Mouse (Mus musculus) CD8-positive naive resting alpha-beta T cell, adult 2 months (primary cell): ENCODE measurements around the gene Wdr43.
A peak's percentile ranks its signal among the peaks of the same experiment; 100 is the strongest.
"Not testable (repeated sequence)": the region's sequence is repeated elsewhere in the genome, so short reads cannot be mapped to it uniquely, and the experiment has no call there.

Experiments used
- DNase-seq, 2 experiments: peaks; one replicate each; pipeline ENCODE4 v3.0.0; 2022; ENCODE audit warnings: low read depth in 2 of 2, low spot score in 2 of 2

Wdr43 gene

DNA sequence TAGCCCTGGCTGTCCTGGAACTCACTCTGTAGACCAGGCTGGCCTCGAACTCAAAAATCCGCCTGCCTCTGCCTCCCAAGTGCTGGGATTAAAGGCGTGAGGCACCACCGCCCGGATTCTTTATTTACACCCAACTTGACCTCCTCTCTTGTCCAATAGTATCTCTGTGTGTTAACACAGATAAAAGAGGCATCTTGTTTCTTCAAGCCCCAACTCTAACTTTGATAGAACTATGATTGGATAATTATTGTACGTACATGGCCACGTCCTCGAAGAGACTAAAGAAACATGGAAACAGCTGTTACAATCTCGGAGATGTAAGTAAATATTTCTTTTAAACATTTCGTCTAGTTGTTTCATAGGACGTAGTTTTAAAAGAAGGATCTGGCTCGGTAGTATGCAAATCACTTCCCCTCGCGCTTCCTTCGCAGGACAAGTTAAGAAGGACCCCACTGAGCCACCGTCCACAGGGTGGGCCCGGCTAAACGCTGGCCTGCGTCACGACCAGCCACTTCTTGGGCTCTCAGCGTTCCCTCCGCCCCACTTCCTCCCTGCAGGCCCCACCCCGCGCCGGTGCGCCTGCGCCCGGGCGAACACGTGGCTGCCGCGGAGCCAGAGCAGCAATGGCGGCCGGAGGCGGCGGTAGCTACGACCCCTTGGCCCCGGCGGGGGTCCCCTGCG lies at the start of gene Wdr43:
Gene Wdr43 (plus strand): TSS at position 258 of the 681 bp plus-strand sequence.
- peak; percentile 95 to 96 for DNase-seq

DNA sequence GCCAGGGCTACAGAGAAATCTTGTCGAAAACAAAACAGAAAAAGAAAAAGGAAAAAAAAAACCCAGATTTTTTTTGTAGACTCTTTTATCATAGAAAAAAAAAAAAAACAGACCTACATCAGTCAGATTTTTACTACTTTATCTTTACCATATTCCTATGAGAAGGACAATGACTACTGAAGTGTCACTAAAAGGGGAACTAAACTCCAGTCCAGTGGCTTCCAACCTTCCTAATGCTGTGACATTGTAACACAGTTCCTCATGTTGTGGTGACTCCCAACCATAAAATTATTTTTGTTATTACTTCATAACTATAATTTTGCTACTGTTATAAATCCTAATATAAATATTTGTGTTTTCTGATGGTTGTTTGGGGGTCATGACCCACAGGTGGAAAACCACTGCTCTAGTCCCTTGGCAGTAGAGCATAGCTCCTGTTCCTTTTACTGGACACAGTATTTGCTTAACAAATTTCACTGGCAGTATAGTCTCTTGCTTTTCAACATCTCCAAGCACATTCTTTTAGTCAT lies 36.5 kb upstream of the Wdr43 start:
- no peak for DNase-seq

DNA sequence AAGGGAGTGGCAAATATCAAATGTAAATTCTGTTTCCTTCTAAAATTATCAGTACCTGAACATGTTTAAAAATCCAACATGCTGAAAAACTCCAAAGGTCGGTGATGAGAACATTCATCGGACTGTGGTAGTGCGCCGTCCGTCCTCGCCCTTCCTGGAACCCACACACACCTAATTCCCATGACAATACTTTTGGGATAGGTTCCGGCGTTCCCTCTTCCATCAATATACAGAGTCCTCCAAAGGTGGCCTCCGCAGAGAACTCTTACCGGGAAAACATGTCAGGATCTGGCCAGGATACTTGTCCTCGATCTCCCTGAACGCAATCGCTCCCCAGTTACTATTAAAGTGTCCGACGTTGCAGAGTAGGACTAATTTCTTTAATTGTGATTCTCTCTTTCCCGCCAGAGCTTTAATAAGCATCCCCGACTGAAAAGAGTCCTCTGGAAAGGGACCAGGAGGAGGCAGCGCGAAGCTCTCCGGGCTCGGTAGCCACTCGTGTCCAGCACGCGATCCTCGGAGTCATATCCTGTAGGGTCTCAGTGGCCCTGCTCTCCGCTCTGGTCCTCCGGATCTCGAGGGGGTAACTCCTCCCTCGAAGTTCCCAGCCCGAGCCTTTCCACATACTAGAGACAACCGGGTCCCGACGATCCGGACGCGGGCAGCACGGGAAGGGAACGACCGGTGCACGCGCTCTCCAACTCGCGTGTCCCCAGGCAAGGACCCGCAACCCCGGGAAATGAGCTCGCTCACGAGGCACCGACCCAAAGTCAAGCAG lies 17.6 kb upstream of the Wdr43 start:
- DNase-seq = no peak

DNA sequence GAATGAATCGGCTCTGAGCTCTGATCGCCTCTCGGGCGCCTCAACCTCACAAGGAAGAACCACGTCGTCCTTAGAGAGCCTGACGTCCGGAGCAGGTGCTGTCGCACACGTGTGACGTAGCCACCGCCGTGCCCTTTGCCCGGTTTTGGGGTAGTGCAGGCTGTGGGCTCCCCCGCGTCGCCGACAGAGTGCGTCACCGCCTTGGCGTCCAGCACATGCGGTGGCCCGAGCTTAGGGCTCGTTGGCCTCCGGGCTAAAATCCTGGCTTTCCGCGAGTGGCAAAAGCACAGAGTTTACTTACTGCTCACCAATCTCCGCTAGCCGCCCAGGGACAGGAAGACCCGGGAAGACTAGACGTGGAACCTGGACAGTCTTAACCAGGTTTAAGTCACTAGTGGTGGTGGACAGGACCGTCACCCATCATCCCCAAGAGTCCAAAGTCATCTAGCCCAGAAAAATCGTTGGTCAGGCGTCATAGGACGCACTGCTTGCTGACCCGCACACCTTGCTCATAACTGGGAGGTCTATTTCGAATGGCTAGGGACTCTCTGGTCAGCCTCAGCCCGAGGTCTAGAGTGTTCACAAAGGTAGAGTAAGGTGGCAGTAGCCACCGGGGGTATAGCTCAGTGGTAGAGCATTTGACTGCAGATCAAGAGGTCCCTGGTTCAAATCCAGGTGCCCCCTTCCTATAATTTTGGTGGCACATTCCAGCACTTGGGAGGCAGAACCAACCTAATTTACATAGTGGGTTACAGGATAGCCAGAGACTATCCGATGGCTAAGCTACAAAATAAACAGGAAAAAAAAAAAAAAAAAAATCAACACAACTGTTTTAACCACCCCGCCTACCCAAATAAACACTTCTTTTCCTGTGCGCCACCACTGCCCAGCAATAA lies 16.8 kb upstream of the Wdr43 start:
- peak; percentile 79 to 89 for DNase-seq

DNA sequence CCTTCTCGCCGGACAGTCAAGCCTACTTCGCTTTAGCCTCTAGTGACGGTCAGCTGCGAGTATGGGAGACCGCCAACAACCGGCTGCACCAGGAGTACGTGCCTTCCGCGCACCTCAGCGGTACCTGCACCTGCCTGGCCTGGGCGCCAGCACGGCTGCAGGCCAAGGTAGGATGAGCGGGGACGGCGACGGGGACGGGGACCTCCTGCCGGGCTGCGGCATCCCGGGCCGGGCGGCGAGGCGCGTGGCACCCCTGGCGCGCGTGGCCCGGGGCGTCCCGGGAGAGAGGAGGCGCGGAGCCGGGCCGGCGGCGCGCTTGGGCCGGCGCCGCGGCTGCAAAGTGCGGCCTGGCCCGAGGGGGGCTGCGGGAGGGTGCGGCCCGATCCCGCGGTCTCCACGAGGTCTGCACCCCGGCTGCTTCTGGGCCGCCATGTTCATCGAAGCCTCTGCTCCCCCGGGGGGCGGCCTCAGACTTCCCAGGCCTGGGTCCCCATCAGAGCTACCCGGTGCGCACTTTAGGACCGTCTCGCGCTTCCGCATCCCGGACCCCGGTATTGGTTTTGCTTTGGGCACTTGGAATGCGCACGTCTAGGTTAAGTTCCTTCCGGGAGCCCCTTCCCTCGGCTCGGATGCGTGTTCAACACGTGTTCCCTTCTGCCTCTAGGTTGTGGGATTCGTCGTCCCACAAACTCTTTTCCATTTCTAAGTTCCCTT lies 781 bp downstream of the Wdr43 start:
- DNase-seq = peak; percentile 11 to 13

DNA sequence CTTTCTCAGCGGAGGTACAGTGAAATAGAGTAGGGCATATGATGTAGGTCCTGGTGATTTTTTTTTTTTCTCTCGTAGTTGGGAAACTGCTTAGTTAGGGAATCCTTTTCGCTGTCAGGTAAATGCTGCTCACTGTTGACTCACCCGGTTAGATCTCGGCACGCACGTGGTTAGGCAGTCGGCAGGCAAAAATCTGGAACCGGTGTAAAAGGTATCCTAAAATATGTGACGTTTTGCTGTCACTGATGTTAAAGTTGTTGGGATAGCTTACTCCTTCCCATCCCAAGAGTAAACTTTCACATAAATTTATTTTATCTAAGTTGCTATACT lies 1.3 kb downstream of the Wdr43 start:
- DNase-seq = peak in 1 of 2 experiments; percentile 17

DNA sequence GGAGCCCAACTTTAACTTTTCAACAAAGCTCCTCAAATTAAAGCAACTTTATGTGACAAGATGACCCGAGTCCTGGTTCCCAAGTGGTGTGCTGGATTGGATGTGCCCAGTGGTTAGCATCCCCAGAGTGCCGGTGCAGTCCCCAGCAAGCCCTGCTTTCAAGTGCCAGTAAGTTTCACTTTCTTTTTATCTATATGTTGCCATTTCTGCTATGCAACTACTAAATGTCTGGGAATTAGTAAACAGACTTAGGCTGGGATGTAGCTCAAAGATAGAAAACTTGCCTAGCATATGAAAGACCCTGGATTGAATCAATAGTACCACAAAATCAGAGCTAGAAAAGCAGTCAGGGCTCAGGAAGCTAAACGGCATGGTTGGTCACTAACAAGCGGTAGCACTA lies 2.3 kb downstream of the Wdr43 start:
- no peak for DNase-seq

DNA sequence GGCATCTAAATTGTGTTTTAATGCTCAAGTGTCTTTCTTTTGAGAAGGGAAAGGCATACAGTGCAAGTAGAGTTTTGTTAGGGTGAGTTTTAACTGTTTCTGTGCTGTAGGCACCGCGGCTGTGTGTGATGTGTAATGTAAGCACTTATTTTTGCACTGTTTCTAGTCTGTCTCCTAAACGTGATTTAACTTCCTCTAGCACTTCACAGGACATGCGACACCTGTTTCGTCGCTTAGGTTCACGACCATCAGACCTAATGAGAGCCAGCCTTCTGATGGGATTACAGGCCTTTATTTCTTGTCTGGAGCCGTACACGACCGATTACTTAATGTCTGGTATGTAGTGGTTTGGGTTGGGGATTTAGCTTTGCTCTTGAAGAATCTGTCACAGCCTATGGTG lies 16.1 kb downstream of the Wdr43 start:
- DNase-seq = no peak

DNA sequence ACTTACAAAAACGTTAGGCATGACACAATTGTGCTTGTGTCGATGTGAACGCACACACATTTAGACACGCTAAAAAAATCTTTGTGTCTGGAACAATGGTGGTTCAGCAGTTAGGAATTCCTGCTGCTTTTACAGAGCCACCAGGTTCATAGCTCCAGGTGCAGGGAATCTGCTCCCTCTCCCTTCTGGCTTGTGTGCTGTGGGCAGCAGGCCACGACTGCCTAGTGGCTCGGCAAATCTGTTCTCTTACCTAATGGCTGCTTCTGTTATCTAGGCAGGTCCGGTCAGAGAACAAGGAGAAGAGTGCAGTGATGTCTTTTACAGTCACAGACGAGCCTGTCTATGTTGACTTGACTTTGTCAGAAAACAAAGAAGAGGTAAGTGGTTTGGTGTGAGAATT lies 17.7 kb downstream of the Wdr43 start:
- no peak for DNase-seq

DNA sequence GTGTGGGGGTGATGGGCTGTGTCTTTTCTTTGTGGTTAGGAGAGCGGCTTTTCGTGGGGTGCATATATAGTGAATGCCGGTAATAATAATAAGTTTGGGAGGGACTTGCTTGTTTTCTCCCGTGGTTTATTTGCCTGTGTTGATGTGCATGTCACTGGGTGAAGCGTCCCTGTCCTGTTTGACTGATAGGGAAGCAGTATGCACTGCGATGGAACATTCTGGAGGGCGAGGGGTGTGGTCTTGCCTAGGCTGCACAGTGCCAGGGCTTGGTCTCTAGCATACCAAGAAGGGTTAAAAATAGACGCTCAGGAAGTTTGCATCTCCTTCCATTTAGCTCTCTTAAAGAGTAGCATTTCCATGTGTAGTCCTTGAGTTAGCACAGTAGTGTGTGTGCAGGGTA lies 21.1 kb downstream of the Wdr43 start:
- no peak for DNase-seq

DNA sequence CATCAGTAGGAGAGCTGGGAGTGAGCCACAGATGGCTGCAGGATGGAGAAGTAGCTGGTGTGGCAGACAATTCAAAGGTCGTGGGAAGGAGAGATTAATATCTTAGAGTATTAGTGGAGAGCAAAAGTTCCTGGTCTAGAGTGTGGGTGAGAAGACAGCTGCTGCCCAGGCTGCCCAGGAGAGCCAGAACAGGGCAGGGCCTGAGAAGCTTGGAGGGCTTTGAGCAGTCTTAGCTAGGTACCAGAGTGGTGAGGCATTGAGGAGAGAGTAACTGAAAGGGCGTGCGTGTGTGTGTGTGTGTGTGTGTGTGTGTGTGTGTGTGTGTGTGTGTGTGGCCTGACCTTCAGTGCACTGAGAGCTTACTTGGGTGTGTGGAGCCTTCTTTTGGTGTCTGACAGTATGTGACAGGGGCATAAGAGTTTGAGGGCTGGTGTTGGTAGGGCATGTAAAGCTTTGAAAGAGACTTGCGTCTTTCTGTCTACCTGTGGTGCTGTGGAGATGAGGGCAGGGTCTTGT lies 22.1 kb downstream of the Wdr43 start:
- no peak for DNase-seq

DNA sequence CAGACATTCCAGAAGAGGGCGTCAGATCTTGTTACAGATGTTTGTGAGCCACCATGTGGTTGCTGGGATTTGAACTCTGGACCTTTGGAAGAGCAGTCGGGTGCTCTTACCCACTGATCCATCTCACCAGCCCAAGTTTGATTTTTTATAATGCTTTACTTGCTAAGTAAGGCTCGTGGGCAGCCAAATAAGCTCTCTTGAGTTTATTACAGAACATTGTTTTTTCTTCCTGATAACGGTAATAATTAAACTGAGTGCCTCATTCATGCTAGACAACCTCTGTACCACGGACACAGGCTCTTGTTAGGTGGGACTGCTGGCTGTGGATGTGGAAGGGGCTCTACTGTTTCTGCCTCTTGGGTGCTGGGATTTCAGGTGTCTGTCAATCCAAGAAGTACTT lies 23.4 kb downstream of the Wdr43 start:
- not testable (repeated sequence) for DNase-seq

DNA sequence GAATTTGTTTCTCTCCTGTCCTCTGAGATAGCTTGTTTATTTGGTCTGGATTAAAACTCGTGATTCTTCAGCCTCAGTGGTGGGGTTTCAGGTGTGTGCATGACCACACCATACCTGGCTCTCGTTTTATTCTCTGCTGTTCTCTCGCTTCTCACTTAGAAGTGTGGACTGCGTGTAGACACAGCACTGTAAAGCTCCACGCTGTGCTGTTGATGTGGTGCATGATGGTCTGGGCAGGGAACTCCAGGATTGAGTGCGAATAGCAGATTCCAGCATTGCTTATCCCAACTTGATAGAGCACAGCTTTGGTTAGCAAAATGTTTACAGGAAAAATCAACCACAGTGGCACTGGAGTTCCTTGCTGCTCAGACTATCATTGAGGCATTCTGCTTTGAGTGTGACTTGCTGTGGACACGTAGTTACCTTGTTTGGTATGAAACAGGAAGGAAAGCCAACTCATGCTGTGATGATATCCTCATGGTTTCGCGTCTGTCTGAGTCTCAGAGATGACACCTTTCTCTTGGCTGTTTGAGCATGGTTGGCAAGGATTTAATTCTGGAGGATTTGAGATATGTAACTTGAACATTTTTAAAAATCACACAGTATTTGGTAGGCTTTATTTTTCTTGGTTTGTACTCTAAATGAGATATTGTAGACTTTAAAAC lies 24.9 kb downstream of the Wdr43 start:
- DNase-seq = no peak

DNA sequence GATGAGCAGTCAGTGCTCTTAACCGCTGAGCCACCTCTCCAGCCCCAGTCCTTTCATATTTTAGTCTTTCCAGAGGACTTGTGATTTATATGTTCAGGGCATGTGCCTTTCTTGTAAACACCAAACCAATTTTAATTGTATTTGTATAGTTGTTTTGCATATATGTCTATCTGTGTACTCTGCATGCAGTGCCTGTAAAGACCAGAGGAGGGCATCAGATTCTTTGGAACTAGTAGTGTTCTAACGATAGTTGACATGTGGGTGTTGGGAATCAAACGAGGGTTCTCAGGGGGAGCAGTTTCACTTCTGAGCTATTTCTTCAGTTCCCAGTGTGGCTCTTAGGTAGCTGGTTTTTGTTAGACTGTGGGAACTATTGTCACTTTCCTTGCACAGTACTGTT lies 26.5 kb downstream of the Wdr43 start:
- no peak for DNase-seq

DNA sequence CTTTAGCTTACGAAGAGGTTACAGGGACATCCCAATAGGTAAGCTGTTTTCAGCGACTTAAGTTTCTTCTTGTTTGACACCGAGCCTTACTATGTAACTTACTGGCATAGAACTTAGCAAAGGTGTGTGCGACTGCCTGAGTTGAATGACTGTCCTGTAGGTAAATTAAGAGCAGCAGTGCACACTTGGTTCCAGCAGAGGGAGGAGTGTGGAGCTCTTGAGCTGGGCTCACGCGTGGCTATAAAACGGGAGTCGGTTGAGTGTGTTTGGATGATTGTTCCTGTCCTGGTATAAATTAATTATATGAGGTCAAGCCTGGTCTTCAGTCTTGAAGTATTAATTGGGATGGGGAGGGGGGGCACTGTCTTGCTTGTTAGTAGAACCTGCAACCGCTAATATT lies 34.3 kb downstream of the Wdr43 start:
- DNase-seq = no peak

DNA sequence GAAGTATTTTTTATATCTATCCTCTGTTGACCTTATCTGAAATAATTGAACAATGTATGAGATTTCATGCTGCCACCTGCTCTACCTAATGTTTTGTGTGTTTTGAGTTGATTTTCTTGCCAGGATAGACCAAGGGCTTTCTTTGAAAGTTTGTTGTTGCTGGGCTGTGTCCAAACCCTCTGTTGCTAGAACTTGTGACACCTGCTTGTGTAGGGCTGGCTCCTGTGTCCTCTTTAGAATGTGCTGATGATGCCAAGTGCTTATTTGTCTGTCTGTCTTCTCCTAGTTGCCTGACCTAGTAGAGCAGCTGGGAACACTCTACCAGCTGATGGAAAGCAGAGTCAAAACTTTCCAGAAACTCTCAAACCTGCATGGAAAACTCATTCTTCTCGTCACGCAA lies 36.8 kb downstream of the Wdr43 start:
- no peak for DNase-seq

DNA sequence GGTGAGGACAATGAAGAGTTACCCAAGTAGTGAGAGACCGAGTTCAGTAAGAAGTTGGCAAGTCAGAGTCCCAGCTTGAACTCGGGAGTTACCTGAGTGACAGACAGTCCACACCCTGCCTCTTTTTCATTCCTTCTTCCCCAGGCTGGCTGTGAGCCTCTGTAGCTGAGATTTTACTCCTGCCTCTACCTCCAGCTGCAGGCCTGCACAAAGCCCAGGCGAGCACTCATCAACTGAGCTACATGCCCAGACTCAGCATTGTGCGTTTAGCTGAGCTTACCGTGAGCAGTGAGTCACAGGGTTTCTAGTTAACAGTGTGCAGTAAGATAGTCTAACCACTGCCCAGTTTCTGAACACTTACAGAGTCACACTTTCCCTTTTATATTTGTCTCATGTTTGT lies 37.2 kb downstream of the Wdr43 start:
- no peak for DNase-seq

DNA sequence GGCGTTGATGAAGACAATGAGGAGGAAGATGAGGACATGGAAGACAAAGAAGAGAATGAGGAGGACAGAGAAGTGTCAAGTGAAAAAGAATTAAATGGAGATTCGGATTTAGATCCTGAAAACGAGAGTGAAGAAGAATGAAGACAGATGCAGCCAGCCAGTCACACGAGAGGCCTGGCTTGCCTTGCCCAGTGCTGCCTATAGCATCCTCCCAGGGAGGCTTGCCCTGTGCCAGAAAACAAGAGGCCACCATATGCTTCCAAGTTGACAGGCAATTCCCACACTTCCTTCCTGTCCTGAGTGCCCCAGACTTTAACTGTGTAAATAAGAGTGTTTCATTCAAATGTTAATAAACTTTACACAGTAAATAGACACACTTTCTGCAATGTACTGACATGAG lies 41.8 kb downstream of the Wdr43 start:
- DNase-seq = no peak

DNA sequence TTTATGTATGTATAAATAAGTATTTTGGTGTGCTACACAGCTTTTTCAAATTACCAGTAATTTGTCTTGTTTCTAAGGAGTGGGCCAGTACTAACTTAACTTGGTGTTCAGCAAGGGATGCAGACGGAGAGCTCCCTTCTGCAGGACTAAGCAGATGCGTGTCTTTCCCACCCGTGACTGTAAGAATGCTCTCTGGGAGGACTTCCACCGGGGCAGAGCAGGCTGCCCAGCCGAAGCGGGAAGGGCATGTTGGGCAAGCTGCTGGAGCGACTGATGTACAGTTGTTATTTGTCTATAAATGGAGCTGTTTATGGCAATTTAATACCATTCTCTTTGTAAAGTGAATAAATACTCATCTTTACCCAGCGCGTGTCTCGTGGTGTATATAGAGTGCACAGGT lies 43.0 kb downstream of the Wdr43 start:
- DNase-seq = no peak

DNA sequence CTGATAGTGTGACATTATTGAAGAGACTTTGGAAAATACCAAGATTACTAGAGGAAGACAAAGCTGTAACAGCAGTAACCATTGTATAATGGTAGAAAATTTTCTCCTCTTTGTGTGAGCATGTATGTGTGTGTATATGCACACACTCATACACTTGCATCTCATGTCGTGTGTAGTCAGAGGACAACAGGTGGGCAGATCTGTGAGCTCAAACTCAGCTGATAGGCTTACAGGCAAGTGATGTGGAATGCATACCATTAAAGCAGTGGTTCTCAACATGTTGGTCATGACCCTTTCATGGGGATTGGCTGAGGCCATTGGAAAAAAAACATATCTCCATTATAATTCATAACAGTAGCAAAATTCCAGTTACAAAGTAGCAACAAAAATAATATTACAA lies 44.7 kb downstream of the Wdr43 start:
- DNase-seq = no peak
